Mouse (Mus musculus): ENCODE results near the gene Dbx2. TPM values are rescaled to one million over a fixed set of nuclear protein-coding genes. Genes with fewer than 3 reads are reported as not detected.

Dbx2 gene
- polyA plus RNA-seq, 1 experiment from 2014 or later = 1.1 TPM

GRCm38 (mm10) chr15:95675176-95675575 lies 19.4 kb upstream of the Dbx2 start:
- 85% methylated on average over 2 of the region's 2 CpGs for WGBS

DNA sequence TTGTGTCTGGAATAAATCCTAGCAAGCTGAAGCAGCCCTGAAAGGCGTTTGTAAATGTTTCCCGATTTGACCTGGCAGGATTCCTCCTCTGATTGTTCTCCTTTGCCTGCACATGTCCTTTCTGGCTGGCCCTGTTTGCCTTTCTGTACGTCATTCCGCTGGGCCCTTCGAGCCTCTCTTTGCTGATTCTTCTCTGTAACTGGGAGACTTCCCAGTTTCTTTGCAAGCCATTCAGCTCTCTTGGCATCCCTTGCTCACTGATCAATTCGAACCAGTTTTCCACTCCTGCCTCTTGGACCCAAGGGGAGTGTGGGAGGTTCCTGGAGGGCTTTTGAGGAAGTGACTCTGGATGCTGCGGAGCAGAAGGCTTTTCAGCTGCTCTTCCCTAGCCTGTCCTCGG lies 11.4 kb upstream of the Dbx2 start:
- no peaks in the 10 kb centered on the region for H3K4me1 ChIP-seq (ENCODE audit: control insufficient read depth, insufficient read depth, low read length)
- H3K36me3 ChIP-seq (ENCODE audit: control insufficient read depth, insufficient read depth, low read length) = no peaks in the 10 kb centered on the region
- H3K9me3 ChIP-seq (ENCODE audit: control insufficient read depth, low read length) = no peaks in the 10 kb centered on the region
- H3K4me3 ChIP-seq (ENCODE audit: low read depth, low read length) = no peak overlapping the region
- no peak for ATAC-seq (ENCODE audit: insufficient number of reproducible peaks, low FRiP score, low TSS enrichment, low read depth)
- no peak for DNase-seq (ENCODE audit: low spot score)
- no peaks in the 10 kb centered on the region for H3K27me3 ChIP-seq (ENCODE audit: control insufficient read depth, insufficient read depth, low read length)
- WGBS = 41% methylated on average over 8 of the region's 8 CpGs
- H3K9ac ChIP-seq (ENCODE audit: low read length) = no peak overlapping the region
- H3K4me2 ChIP-seq (ENCODE audit: low read depth, severe bottlenecking) = no peak overlapping the region
- no peak overlapping the region for H3K27ac ChIP-seq (replicated peaks; ENCODE audit: low read depth, low read length)

More at GRCm38 (mm10) chr15:95675176-95675575, 19.4 kb upstream of the Dbx2 start:
- Histone ChIP-seq H3K4me2 (ENCODE audit: low read depth, severe bottlenecking) (no peak overlapping the region), H3K9me3 (ENCODE audit: control insufficient read depth, low read length) (no peaks in the 10 kb centered on the region; the same call in 1 of the 2 replicates), H3K4me1 (ENCODE audit: control insufficient read depth, insufficient read depth, low read length) (no peaks in the 10 kb centered on the region), H3K36me3 (ENCODE audit: control insufficient read depth, insufficient read depth, low read length) (no peaks in the 10 kb centered on the region), H3K27me3 (ENCODE audit: control insufficient read depth, insufficient read depth, low read length) (no peaks in the 10 kb centered on the region), H3K27ac (replicated peaks; ENCODE audit: low read depth, low read length) (no peak overlapping the region), H3K4me3 (ENCODE audit: low read depth, low read length) (no peak overlapping the region), H3K9ac (ENCODE audit: low read length) (no peak overlapping the region)
- DNase-seq (ENCODE audit: low spot score) (no peak), ATAC-seq (ENCODE audit: insufficient number of reproducible peaks, low FRiP score, low TSS enrichment, low read depth) (no peak)

DNA sequence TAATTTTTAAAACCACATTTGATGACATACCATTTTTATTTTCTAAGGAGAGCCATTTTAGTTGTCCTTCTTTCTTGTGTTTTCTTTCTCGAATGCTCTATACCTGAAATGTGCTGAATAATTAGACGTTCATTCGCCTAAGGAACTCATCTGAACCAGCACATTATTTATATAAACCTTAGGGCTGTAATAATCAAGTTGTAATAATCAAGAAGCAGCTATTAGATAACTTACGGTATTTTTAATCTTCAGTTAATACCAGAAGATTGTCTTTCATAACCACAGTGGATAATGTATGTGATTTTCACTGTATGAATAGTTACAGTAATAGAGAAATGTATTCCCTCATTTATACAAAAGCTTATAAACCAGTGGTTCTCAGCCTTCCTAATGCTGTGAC lies 9.2 kb upstream of the Dbx2 start:
- Histone ChIP-seq H3K36me3 (ENCODE audit: control insufficient read depth, insufficient read depth, low read length) (no peaks in the 10 kb centered on the region), H3K9ac (ENCODE audit: low read length) (no peak overlapping the region), H3K27me3 (ENCODE audit: control insufficient read depth, insufficient read depth, low read length) (no peaks in the 10 kb centered on the region), H3K9me3 (ENCODE audit: control insufficient read depth, low read length) (no peaks in the 10 kb centered on the region), H3K27ac (replicated peaks; ENCODE audit: low read depth, low read length) (no peak overlapping the region), H3K4me2 (ENCODE audit: low read depth, severe bottlenecking) (no peak overlapping the region), H3K4me1 (ENCODE audit: control insufficient read depth, insufficient read depth, low read length) (no peaks in the 10 kb centered on the region), H3K4me3 (ENCODE audit: low read depth, low read length) (no peak overlapping the region)
- WGBS = 95% methylated on average over 4 of the region's 4 CpGs
- no peak for DNase-seq (ENCODE audit: low spot score)
- no peak for ATAC-seq (ENCODE audit: insufficient number of reproducible peaks, low FRiP score, low TSS enrichment, low read depth)

GRCm38 (mm10) chr15:95661718-95662117 lies 6.0 kb upstream of the Dbx2 start:
- Histone ChIP-seq H3K36me3 (ENCODE audit: control insufficient read depth, insufficient read depth, low read length) (no peaks in the 10 kb centered on the region), H3K9ac (ENCODE audit: low read length) (no peak overlapping the region), H3K4me3 (ENCODE audit: low read depth, low read length) (no peak overlapping the region), H3K9me3 (ENCODE audit: control insufficient read depth, low read length) (no peaks in the 10 kb centered on the region), H3K27ac (replicated peaks; ENCODE audit: low read depth, low read length) (no peak overlapping the region), H3K4me1 (ENCODE audit: control insufficient read depth, insufficient read depth, low read length) (no peaks in the 10 kb centered on the region), H3K4me2 (ENCODE audit: low read depth, severe bottlenecking) (no peak overlapping the region), H3K27me3 (ENCODE audit: control insufficient read depth, insufficient read depth, low read length) (no peaks in the 10 kb centered on the region)
- DNase-seq (ENCODE audit: low spot score) (no peak), ATAC-seq (ENCODE audit: insufficient number of reproducible peaks, low FRiP score, low TSS enrichment, low read depth) (no peak)
- WGBS = 81% methylated on average over 2 of the region's 2 CpGs

GRCm38 (mm10) chr15:95660368-95660767 lies 4.6 kb upstream of the Dbx2 start:
- Histone ChIP-seq H3K4me3 (ENCODE audit: low read depth, low read length) (no peak overlapping the region), H3K36me3 (ENCODE audit: control insufficient read depth, insufficient read depth, low read length) (no peaks in the 10 kb centered on the region), H3K27me3 (ENCODE audit: control insufficient read depth, insufficient read depth, low read length) (no peaks in the 10 kb centered on the region), H3K4me1 (ENCODE audit: control insufficient read depth, insufficient read depth, low read length) (no peaks in the 10 kb centered on the region), H3K4me2 (ENCODE audit: low read depth, severe bottlenecking) (no peak overlapping the region), H3K27ac (replicated peaks; ENCODE audit: low read depth, low read length) (no peak overlapping the region), H3K9me3 (ENCODE audit: control insufficient read depth, low read length) (no peaks in the 10 kb centered on the region), H3K9ac (ENCODE audit: low read length) (no peak overlapping the region)
- WGBS = 92% methylated on average over 5 of the region's 5 CpGs
- no peak for ATAC-seq (ENCODE audit: insufficient number of reproducible peaks, low FRiP score, low TSS enrichment, low read depth)
- no peak for DNase-seq (ENCODE audit: low spot score)

DNA sequence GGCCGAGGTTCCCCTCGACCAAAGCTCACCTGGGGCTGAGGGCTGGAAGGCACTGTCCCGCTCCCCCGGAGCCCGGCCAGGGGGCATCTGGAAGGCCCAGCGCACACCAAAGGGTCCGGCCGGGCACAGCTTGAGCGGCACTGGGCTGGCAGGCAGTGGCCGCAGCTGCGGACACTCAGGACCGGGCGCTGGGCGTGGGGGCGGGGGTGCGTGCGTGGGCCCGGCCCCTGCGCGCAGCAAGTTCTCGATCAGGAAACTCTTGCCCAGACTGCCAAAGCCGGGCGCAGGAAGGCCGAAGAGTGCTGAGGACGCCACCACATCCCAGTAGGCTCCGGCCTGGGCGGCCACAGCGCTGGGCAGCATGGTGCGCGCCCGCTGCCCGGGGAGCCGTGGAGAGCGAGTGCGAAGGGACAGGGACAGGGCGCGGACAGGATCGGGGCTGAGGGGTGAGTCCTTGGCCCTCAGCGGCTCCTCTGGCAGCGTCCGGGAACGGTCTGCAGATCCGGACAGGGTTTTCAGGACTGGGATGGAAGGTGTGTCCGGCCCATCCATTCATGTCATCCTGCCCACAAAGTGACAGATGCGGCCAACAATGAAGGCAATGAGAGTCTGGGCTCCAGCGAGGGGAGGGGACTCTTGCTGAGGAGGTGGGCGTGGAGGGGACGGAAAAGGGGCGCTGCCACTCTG lies 1.4 kb downstream of the Dbx2 start:
- H3K4me2 ChIP-seq (ENCODE audit: low read depth, severe bottlenecking) = peak overlapping the region; percentile 75
- H3K4me1 ChIP-seq (ENCODE audit: control insufficient read depth, insufficient read depth, low read length) = peaks cover 4% of the 10 kb centered on the region
- ATAC-seq (ENCODE audit: insufficient number of reproducible peaks, low FRiP score, low TSS enrichment, low read depth) (peak; percentile 47), DNase-seq (ENCODE audit: low spot score) (peak; percentile 58)
- 1% methylated on average over 46 of the region's 49 CpGs for WGBS
- H3K9ac ChIP-seq (ENCODE audit: low read length) = peak overlapping the region; percentile 47
- H3K36me3 ChIP-seq (ENCODE audit: control insufficient read depth, insufficient read depth, low read length) = no peaks in the 10 kb centered on the region
- no peak overlapping the region for H3K27ac ChIP-seq (replicated peaks; ENCODE audit: low read depth, low read length)
- peak overlapping the region; percentile 33 for H3K4me3 ChIP-seq (ENCODE audit: low read depth, low read length)
- peaks cover 34% of the 10 kb centered on the region for H3K27me3 ChIP-seq (ENCODE audit: control insufficient read depth, insufficient read depth, low read length)
- no peaks in the 10 kb centered on the region for H3K9me3 ChIP-seq (ENCODE audit: control insufficient read depth, low read length)

- no peaks in the 10 kb centered on the region for H3K36me3 ChIP-seq (ENCODE audit: control insufficient read depth, insufficient read depth, low read length)
- H3K9me3 ChIP-seq (ENCODE audit: control insufficient read depth, low read length) = no peaks in the 10 kb centered on the region
- peak; percentile 47; the same call in 1 of the 2 replicates for ATAC-seq (ENCODE audit: insufficient number of reproducible peaks, low FRiP score, low TSS enrichment, low read depth)
- H3K27me3 ChIP-seq (ENCODE audit: control insufficient read depth, insufficient read depth, low read length) = peaks cover 34% of the 10 kb centered on the region
- peak overlapping the region; percentile 47; the same call in 1 of the 2 replicates for H3K9ac ChIP-seq (ENCODE audit: low read length)
- peak; percentile 43 for DNase-seq (ENCODE audit: low spot score)
- 0% methylated on average over 6 of the region's 6 CpGs for WGBS
- no peak overlapping the region for H3K27ac ChIP-seq (replicated peaks; ENCODE audit: low read depth, low read length)
- H3K4me3 ChIP-seq (ENCODE audit: low read depth, low read length) = peak overlapping the region; percentile 33
- peaks cover 4% of the 10 kb centered on the region for H3K4me1 ChIP-seq (ENCODE audit: control insufficient read depth, insufficient read depth, low read length)
- H3K4me2 ChIP-seq (ENCODE audit: low read depth, severe bottlenecking) = peak overlapping the region; percentile 75
Measured at GRCm38 (mm10) chr15:95653812-95654210, 1.9 kb downstream of the Dbx2 start.

- WGBS = 1% methylated on average over 23 of the region's 23 CpGs
- Histone ChIP-seq H3K4me3 (ENCODE audit: low read depth, low read length) (no peak overlapping the region), H3K4me1 (ENCODE audit: control insufficient read depth, insufficient read depth, low read length) (peaks cover 4% of the 10 kb centered on the region), H3K27ac (replicated peaks; ENCODE audit: low read depth, low read length) (no peak overlapping the region), H3K9me3 (ENCODE audit: control insufficient read depth, low read length) (no peaks in the 10 kb centered on the region), H3K4me2 (ENCODE audit: low read depth, severe bottlenecking) (peak overlapping the region; percentile 75; the same call in 1 of the 2 replicates), H3K27me3 (ENCODE audit: control insufficient read depth, insufficient read depth, low read length) (peaks cover 34% of the 10 kb centered on the region), H3K36me3 (ENCODE audit: control insufficient read depth, insufficient read depth, low read length) (no peaks in the 10 kb centered on the region), H3K9ac (ENCODE audit: low read length) (no peak overlapping the region)
- ATAC-seq (ENCODE audit: insufficient number of reproducible peaks, low FRiP score, low TSS enrichment, low read depth) (no peak), DNase-seq (ENCODE audit: low spot score) (peak; percentile 52)
Measured at GRCm38 (mm10) chr15:95652898-95653707, 2.7 kb downstream of the Dbx2 start.
